Mouse (Mus musculus): ENCODE measurements at regions not wholly inside any gene's neighbourhood (a gene's known extent, or its start where the extent isn't known, plus 50 kb on each side); places are given as distances from the start of the nearest gene placed in this dataset.

- Histone ChIP-seq H3K4me1 (ENCODE audit: control insufficient read depth in 1 of 2, insufficient read depth in 2 of 2) (no peaks in the 10 kb centered on the region), H3K9ac (ENCODE audit: insufficient read depth, low read depth) (no peak overlapping the region), H3K27ac (ENCODE audit: insufficient read depth, low read depth) (no peak overlapping the region), H3K4me3 (replicated peaks in 1 of 3; ENCODE audit: low read depth in 2 of 3, low read length in 2 of 3, poor library complexity in 1 of 3) (no peak overlapping the region), H3K36me3 (replicated peaks in 1 of 2; ENCODE audit: control insufficient read depth in 1 of 2, insufficient read depth in 1 of 2, low read length in 1 of 2) (no peaks in the 10 kb centered on the region), H3K79me2 (replicated peaks; ENCODE audit: control insufficient read depth, extremely low read depth, insufficient read depth, poor library complexity, severe bottlenecking) (no peaks in the 10 kb centered on the region), H3K4me2 (ENCODE audit: insufficient read depth, low read depth, poor library complexity, severe bottlenecking) (no peak overlapping the region), H3K9me3 (replicated peaks; ENCODE audit: low read length) (no peaks in the 10 kb centered on the region), H3K27me3 (replicated peaks) (no peaks in the 10 kb centered on the region)
- no peak for DNase-seq (ENCODE audit: extremely low read depth)
- in situ Hi-C loops (cut with MboI; ENCODE audit: low pct_ligation_motif_present, low pct_unique_long_range_greater_than_20kb, low sequenced_read_pairs): no loop called here
- dilution Hi-C loops (cut with MboI; ENCODE audit: extremely low pct_ligation_motif_present, extremely low pct_unique_long_range_greater_than_20kb, low sequenced_read_pairs): no loop called here
- TF ChIP-seq GABPA (IDR thresholded peaks at IDR 0.05; ENCODE audit: insufficient replicate concordance, low read depth, low read length) (no peak), USF2 (conservative IDR thresholded peaks at IDR 0.05; ENCODE audit: low read depth, low read length) (no peak), KAT2A (IDR thresholded peaks at IDR 0.05; ENCODE audit: insufficient replicate concordance, low read length) (no peak), JUND (conservative IDR thresholded peaks at IDR 0.05; ENCODE audit: low read depth, low read length) (no peak), USF1 (IDR thresholded peaks at IDR 0.05; ENCODE audit: low read depth, low read length) (no peak), ZNF384 (IDR thresholded peaks at IDR 0.05; ENCODE audit: low read depth, low read length) (no peak), HCFC1 (IDR thresholded peaks at IDR 0.05; ENCODE audit: low read depth, low read length) (no peak), MEF2A (IDR thresholded peaks at IDR 0.05; ENCODE audit: borderline replicate concordance, low read depth, low read length) (no peak), TBP (conservative IDR thresholded peaks at IDR 0.05; ENCODE audit: low read depth, low read length) (no peak), MAX (IDR thresholded peaks at IDR 0.05; ENCODE audit: low read length) (no peak), BHLHE40 (IDR thresholded peaks at IDR 0.05; ENCODE audit: low read depth, low read length) (no peak), ZC3H11A (IDR thresholded peaks at IDR 0.05; ENCODE audit: low read depth, low read length) (no peak), POLR2A (IDR thresholded peaks at IDR 0.05; ENCODE audit: low read depth, low read length) (no peak), JUN (IDR thresholded peaks at IDR 0.05; ENCODE audit: insufficient read depth, low read depth, low read length) (no peak), ETS1 (conservative IDR thresholded peaks at IDR 0.05; ENCODE audit: low read depth, low read length) (no peak)
Observed at GRCm38 (mm10) chr15:27082826-27083225, 187.4 kb upstream of the Fbxl7 start.

DNA sequence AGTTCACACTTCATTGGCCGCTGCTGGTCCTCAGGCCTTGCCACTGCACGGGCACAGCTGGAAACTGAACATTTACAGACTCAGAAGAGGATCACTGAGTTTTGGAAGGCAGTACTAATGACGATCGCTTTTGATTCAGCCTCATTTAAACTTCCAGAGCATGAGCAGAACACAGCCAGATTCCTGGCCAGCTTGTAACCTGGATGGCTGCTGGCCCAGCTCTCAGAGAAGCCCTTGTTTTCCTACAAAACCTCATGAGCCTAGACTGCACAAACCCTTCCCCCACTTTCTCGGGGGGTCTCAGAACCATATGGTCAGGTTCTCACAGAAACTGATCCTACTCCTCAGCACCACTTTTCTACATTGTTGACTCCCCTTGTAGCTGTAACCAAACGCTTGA, 188.2 kb upstream of the Fbxl7 start:
- H3K79me2 ChIP-seq (replicated peaks; ENCODE audit: control insufficient read depth, extremely low read depth, insufficient read depth, poor library complexity, severe bottlenecking): no peaks in the 10 kb centered on the region
- DNase-seq (ENCODE audit: extremely low read depth): no peak
- H3K4me3 ChIP-seq (replicated peaks in 1 of 3; ENCODE audit: low read depth in 2 of 3, low read length in 2 of 3, poor library complexity in 1 of 3): no peak overlapping the region
- H3K36me3 ChIP-seq (replicated peaks in 1 of 2; ENCODE audit: control insufficient read depth in 1 of 2, insufficient read depth in 1 of 2, low read length in 1 of 2): no peaks in the 10 kb centered on the region
- H3K4me2 ChIP-seq (ENCODE audit: insufficient read depth, low read depth, poor library complexity, severe bottlenecking): no peak overlapping the region
- dilution Hi-C loops (cut with MboI; ENCODE audit: extremely low pct_ligation_motif_present, extremely low pct_unique_long_range_greater_than_20kb, low sequenced_read_pairs): no loop called here
- no peaks in the 10 kb centered on the region for H3K27me3 ChIP-seq (replicated peaks)
- H3K4me1 ChIP-seq (ENCODE audit: control insufficient read depth in 1 of 2, insufficient read depth in 2 of 2): no peaks in the 10 kb centered on the region
- TF ChIP-seq ELF1 (IDR thresholded peaks at IDR 0.05; ENCODE audit: low read depth, low read length): no peak
- TF ChIP-seq EP300 (IDR thresholded peaks at IDR 0.05; ENCODE audit: low read length): no peak
- no peak for TF ChIP-seq NELFE (IDR thresholded peaks at IDR 0.05; ENCODE audit: low read depth, low read length)
- TF ChIP-seq CTCF (conservative IDR thresholded peaks at IDR 0.05 in 1 of 2, IDR thresholded peaks at IDR 0.05 in 1 of 2; ENCODE audit: low read depth in 2 of 2, low read length in 2 of 2): no peak
- TF ChIP-seq MEF2A (IDR thresholded peaks at IDR 0.05; ENCODE audit: borderline replicate concordance, low read depth, low read length): no peak
- TF ChIP-seq MYC (IDR thresholded peaks at IDR 0.05; ENCODE audit: low read depth, low read length): no peak
- TF ChIP-seq JUND (conservative IDR thresholded peaks at IDR 0.05; ENCODE audit: low read depth, low read length): no peak
- no peak for TF ChIP-seq POLR2AphosphoS2 (IDR thresholded peaks at IDR 0.05; ENCODE audit: low read depth, low read length)
- TF ChIP-seq GABPA (IDR thresholded peaks at IDR 0.05; ENCODE audit: insufficient replicate concordance, low read depth, low read length): no peak
- no peak for TF ChIP-seq JUN (IDR thresholded peaks at IDR 0.05; ENCODE audit: insufficient read depth, low read depth, low read length)
- TF ChIP-seq IRF4 (IDR thresholded peaks at IDR 0.05; ENCODE audit: low read depth, low read length): no peak
- TF ChIP-seq E2F4 (IDR thresholded peaks at IDR 0.05; ENCODE audit: insufficient replicate concordance, low read depth, low read length): no peak
- no peak for TF ChIP-seq USF1 (IDR thresholded peaks at IDR 0.05; ENCODE audit: low read depth, low read length)
- TF ChIP-seq UBTF (IDR thresholded peaks at IDR 0.05; ENCODE audit: low read depth, low read length): no peak
- TF ChIP-seq TBP (conservative IDR thresholded peaks at IDR 0.05; ENCODE audit: low read depth, low read length): no peak
- no peak for TF ChIP-seq BHLHE40 (IDR thresholded peaks at IDR 0.05; ENCODE audit: low read depth, low read length)
- TF ChIP-seq TCF12 (IDR thresholded peaks at IDR 0.05; ENCODE audit: low read depth, low read length): no peak
- no peak for TF ChIP-seq ETS1 (conservative IDR thresholded peaks at IDR 0.05; ENCODE audit: low read depth, low read length)
- no peak for TF ChIP-seq SIN3A (IDR thresholded peaks at IDR 0.05; ENCODE audit: low read length)
- TF ChIP-seq RAD21 (IDR thresholded peaks at IDR 0.05; ENCODE audit: low read depth, low read length): no peak
- H3K27ac ChIP-seq (ENCODE audit: insufficient read depth, low read depth): no peak overlapping the region
- no peaks in the 10 kb centered on the region for H3K9me3 ChIP-seq (replicated peaks; ENCODE audit: low read length)
- H3K9ac ChIP-seq (ENCODE audit: insufficient read depth, low read depth): no peak overlapping the region
- in situ Hi-C loops (cut with MboI; ENCODE audit: low pct_ligation_motif_present, low pct_unique_long_range_greater_than_20kb, low sequenced_read_pairs): no loop called here

Data from CH12.LX (cell line).